Mouse (Mus musculus): ENCODE data around the gene Ccdc85b.

The Ccdc85b gene

DNA sequence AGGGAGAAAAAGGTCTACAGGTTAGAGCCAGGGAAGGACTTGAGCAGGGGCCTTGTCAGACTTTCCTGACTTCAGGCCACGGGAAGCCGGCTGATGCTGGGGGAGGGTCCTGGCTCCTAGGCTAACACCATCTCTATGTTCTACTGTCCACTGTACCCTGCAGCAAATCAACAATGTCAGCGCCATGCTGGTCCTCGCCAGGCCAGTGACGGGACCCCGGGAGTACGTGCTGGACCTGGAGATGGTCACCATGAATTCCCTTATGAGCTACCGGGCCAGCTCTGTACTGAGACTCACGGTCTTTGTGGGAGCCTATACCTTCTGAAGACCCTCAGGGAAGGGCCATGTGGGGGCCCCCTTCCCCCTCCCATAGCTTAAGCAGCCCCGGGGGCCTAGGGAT is 23.7 kb upstream of the Ccdc85b start:
- no peak for DNase-seq (ENCODE audit: low spot score)

DNA sequence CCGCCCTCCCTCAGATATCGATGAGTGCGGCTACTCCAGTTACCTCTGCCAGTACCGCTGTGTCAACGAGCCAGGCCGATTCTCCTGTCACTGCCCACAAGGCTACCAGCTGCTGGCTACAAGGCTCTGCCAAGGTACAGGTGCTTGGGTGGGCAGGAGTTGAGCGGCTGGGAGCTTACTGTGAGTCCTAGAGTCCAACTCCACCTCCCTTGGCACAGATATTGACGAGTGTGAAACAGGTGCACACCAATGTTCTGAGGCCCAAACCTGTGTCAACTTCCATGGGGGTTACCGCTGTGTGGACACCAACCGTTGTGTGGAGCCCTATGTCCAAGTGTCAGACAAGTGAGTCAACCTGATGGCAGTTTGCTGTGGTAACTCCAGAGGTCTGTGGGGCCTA is 22.3 kb upstream of the Ccdc85b start:
- DNase-seq (ENCODE audit: low spot score) = no peak

DNA sequence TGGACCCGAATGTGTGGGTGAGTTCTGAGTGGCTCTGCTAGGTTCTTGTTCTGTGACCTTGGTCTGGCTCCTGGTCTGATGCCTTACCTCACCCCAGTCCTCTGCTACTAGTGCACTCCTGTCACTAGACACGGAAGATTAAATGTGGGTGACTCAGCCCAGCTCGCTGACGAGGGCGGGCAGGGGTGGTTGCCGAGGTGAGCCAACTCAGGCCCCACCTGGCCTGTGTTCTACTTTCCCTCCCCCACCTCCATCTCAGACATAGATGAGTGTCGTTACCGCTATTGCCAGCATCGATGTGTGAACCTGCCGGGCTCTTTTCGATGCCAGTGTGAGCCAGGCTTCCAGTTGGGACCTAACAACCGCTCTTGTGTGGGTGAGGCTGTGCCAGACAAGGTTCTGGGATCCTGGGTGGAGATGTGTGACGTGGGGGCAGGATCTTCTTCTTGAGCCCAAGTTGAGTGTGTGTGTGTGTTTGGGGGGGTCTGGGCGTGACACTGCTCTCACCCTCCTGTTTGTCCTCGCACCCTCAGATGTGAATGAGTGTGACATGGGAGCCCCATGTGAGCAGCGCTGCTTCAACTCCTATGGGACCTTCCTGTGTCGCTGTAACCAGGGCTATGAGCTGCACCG is 20.1 kb upstream of the Ccdc85b start:
- no peak for DNase-seq (ENCODE audit: low spot score)

DNA sequence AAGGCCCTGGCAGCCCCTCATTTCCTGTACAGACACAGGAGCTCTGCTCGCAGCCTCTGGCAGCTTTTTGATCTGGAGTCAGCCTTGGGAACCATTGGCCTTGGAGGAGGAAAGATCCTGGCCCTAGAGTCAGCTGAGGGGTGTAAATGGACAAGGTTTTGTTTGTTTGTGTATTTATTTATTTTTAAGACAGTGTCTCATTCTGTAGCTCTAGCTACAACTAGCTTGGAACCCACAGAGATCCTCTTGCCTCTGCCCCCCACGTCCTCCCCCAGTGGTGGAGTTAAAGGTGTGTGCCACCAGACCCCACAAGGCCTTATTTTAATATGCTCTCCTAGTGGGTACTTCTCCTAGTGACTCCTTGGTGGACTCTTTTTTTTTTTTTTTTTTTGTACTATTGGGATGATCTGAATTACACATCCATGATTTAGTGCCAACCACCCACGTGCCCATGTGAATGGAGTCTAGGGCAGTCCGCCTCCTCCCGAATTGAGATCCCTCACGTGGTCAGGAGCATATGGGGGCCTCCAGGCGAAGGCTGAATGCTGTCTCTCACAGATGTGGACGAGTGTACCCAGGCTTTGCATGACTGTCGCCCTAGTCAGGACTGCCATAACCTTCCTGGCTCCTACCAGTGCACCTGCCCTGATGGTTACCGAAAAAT is 19.4 kb upstream of the Ccdc85b start:
- no peak for DNase-seq (ENCODE audit: low spot score)

DNA sequence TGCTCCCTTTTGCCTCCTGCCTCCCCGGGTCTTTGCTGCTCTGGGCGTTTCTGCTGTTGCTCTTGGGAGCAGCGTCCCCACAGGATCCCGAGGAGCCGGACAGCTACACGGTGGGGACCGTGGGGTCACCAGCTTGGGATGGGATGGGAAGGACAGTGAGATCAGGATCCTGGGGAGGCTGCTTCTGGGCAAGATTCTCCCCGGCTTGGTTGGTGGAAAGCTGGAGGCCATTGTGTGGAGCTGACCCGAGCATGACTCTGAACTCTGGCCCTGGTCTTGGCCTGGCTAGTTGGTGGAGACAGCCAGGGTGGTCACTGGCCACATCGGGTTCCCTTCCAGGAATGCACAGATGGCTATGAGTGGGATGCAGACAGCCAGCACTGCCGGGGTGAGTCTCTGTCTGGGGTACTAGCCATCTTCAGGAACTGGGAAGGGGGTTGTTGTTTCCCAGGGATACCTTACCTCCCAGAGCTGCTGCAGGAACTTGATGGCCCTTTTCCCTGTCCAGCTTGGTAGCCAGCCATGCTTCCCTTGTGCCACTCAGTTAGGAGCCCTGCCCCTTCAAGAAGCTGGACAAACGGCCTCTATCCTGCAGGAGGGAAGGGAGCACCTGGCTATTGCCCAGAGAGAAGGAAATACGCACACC is 17.5 kb upstream of the Ccdc85b start:
- no peak for DNase-seq (ENCODE audit: low spot score)

DNA sequence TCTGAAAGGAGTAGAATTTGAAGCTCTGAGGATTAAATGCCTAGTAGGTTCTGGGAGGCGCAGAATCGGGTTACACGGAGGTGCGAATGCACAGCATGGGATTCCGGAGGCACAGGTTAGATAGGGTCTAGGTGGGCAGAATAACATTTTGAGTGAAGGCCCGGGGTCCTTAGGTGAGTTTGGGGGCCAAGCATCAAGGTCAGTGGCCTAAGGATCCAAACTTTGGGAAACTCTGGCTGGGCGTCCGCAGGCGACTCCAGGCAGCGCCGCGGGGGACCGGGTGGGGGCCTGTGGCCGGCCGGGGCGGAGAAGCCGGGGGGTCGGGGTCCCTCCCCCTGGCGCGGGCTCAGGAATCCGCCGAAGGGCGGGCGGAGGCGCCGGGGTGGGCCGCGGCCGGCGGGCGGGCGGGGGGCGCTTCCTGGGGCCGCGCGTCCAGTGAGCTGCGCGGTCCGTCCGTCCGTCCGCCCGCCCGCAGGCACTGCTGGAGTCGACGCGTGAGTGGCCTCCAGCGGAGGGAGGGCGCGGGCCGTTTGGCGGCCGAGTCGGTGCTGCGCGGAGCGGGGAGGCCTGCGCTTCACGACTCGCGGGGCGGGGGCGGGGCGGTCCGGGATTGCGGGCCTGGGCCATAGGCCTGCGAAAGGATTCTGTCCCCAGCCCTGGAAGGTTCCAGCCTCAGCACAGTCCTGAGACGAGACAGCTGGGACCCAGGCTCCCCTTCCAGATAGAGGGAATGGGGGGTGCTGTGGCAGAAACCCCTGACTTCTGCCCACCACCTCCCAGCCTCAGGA is 16.8 kb upstream of the Ccdc85b start:
- no peak for DNase-seq (ENCODE audit: low spot score)

DNA sequence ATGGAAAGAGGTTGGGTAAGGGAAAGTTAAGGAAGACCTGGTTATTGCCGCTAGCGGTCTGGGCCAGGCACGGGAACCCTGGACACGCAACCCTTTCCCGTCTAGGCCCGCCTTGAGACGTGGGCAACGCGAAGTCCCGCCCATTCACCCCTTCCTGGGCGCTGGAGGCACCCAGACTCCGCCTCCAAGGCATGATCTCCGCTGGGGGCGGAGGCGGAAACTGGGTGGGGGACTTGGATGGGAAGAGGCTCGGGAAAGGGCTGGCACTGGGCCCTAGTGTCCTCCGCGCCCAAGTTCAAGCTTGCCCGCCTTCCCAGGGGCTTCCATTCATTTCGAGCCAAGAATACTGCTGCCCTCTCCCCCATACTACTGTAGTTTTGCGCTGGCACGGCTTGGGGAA is 16.0 kb upstream of the Ccdc85b start, which contains the start of gene Efemp2:
Gene Efemp2, plus strand, starts transcription at position 235 of the 400 bp plus-strand sequence.
- DNase-seq (ENCODE audit: low spot score) = peak; percentile 89

DNA sequence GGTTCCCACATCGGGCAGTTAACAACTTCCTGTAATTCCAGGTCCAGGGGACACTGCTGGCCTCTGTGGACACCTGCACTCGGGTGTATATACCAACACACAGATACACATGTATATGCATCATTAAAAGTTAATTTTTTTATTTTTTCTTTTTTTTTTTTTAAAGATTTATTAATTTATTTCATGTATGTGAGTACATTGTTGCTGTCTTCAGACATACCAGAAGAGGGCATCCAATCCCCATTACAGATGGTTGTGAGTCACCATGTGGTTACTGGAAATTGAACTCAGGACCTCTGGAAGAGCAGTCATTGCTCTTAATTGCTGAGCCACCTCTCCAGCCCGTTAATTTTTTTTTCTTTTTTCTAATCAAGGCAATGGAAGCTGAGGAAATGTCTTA is 15.2 kb upstream of the Ccdc85b start:
- no peak for DNase-seq (ENCODE audit: low spot score)

DNA sequence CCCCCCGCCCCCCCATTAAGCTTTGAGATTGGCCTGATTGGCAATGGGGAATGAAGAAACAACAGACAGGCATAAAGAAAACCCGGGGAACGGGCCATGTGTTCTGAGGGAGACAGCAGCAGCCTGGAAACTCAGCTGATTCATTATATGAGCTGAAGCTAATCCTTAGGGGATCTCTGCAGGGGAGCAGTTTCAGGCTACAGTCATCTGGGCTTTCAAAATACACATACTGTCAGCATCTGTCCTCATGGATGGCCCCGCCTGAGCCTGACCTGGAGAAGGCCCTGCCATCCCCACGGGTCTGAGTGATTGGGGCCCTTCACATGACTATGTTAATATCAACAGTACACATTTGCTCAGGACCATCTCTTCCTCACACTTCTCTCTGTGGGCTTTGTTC is 14.2 kb upstream of the Ccdc85b start:
- no peak for DNase-seq (ENCODE audit: low spot score)

DNA sequence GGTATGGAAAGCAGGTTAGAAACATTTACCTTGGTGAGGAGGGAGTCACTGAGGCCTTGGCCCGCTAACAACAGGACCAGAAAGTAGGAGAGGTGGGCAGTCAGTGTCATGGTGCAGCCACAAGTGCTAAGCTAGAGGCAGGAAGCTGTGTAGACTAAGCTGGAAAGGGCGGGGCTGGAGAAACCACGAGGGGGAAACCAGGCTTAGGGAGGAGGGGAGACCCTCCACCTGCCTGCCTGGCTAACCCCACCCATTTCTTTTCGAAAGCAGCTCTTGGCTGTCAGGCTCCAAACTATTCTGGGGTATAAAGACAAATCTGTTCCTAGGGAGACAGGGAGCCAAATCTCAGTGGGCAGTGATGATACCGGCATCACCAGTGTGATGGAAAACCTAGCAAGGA is 10.7 kb upstream of the Ccdc85b start, which contains the start of gene Ctsw:
Gene Ctsw, minus strand, starts transcription at position 134 of the 400 bp plus-strand sequence.
- no peak for DNase-seq (ENCODE audit: low spot score)

DNA sequence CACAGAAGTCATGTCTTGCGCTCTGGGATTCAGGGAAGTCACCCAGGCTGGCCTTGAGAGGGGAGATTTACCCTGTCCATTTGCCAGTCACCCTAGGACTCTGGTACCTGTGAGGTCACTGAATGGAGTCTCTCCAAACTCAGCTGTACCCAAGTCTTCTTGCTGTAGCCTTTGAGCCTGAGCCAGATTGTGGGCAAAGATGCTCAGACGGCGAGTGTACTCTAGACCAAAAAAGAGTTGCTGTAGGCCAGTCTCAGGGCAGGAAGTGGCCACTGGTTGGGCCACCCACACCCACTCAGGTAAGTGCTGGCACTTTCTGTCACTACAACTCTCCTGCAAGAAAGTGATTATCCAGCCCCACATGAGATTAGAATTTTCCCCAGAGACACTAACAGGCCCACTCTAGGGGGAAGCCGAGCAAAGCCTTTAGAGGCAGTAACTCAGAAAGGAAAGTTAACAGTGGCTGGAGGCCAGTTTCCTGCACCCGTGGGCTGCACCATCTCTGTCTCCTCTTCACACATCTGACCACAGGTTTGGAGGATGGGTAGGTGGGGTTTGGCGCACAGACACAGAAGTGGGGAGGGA is 9.3 kb upstream of the Ccdc85b start:
- DNase-seq (ENCODE audit: low spot score) = no peak

DNA sequence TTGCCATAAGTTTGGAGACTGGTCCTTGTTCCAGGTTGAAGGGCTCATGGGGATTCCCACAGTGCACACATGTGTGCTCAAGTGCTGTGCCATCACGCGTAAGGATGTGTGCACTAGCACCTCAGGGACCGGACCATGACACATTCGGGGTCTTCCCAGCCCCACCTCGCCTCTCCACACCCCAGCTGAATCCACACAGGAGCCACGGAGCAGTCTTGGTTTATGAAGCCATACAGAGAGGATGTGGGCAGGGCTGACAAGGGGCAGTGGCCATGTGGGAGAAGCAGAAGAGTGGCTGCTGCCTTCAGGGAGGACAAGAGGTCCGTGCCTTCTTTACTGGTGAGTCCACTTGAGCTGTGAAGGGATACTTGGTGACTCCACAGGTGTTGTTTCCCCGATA is 7.3 kb upstream of the Ccdc85b start:
- DNase-seq (ENCODE audit: low spot score) = no peak

DNA sequence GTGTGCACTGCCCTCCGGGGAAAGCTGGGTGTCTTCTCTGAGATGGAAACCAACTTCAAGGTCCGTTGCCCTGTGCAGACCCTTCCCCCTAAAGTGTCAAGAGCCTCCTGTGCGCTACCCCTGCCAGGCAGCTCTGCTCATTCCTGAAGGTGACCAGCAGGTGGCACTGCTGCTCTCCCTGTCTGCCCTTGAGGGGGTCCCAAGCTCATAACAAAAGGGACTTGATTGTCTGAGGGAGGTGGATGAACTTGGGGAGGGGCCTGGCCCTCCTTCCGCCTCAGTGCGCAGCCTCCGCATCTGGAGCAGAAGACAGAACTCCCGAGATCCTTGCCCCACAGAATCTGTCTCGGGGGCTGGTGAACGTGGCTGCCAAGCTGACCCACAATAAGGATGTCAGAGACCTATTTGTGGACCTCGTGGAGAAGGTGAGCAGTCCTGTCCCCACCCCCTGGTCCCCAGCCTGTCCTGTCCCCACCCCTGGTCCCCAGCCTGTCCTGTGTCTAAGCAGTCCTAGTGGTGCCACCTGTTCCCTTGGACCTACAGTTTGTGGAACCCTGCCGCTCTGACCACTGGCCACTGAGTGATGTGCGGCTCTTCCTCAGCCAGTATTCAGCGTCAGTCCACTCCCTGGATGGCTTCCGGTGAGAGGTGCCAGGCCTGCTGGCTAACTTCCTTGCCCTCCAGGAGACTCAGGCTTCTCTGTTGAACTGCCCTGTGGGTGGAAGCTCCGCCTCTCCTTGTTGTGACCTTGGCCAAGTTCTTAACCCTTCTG is 6.3 kb upstream of the Ccdc85b start:
- no peak for DNase-seq (ENCODE audit: low spot score)

DNA sequence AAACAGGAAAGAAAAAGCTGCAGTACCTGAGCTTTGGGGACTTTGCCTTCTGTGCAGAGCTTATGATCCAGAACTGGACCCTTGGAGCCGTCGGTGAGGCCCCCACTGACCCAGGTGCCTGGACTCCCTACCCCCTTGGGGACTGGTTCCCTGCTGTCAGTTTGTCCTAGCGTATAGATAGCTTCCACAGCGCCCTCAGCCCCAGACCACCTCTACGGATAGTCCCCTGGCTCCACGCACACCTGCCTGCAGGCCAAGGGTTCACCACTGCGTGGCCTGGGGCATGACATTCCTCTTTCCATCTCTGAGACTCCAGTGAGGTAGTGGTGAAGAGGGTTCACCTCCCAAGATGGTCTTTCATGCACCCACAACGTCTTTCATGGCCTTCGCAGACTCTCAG is 5.5 kb upstream of the Ccdc85b start:
- DNase-seq (ENCODE audit: low spot score) = no peak

DNA sequence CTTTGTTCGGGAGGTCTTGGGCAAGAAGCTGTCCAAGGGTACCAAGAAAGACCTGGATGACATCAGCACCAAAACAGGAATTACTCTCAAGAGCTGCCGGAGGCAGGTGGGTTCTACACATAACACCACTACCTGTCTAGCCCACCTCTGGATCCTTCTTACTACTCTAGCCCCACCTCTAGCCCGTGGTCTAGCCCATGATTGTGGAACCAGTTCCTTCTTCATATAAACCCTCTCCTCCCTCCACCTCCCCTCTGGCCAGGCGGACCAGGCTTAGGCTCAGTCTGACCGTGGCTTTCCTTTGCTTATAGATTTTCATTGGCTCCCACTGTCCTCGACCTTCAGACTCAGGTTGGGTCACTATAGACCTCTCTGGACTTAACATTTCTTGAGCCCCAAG is 3.7 kb upstream of the Ccdc85b start:
- DNase-seq (ENCODE audit: low spot score) = no peak

DNA sequence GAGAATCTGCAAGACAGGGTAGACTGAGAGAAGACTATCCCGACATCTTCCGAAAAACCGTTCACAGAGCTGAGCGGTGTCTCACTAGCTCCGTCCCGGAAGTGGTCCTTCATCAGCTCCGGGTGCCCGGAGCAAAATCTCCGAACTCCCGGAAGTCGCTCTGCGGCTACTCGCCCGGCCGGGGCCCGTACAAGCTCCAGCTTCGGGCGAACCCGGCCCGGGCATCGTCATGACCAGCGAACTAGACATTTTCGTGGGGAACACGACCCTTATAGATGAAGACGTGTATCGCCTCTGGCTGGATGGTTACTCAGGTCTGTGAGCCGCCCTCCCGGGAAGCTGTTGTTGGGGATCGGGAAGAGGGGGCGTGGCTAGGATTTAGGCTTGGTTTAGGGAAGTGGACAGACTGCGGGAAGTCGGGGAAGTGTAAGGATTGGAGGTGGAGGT is 2.8 kb upstream of the Ccdc85b start, which contains the start of gene Fibp:
Gene Fibp, plus strand, starts transcription at position 151 of the 447 bp plus-strand sequence.
- peak; percentile 89 for DNase-seq (ENCODE audit: low spot score)

DNA sequence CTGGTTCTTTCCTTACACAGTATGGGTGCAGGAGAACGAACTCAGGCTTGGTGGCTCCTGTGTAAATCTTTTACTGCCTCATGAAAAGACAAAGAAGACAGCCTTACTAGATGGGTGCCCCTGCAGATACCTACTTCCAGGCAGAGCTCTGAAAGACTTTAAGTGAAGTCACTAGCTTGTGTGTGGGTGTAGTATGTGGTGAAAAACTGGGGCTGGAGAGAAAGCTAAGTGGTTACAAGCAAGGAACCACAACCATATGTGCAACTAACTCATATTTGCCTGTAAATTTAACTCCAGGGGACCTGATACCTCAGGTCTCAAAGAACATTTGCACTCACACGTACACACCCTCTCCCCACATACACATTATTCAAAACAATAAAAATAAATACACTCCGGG is 2.2 kb upstream of the Ccdc85b start:
- no peak for DNase-seq (ENCODE audit: low spot score)

DNA sequence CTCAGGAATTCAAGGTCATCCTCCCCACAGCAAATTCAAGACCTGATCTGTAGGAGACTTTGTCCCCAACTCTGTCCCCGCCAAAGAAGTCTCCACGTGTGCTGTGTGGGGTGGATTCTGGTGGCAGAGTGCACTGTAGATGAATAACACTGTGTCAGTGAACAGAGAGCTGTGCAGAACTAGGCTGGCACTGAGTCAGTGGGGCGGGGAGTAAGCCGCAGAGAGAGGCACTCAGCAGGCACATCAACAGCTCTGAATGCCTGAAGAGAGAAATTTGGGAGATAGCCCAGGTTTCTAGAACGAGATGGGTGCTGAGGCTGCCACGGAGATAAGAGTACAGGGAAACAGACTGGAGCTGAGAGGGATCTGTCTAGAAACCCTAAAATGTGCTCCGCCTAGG is 1.3 kb upstream of the Ccdc85b start:
- DNase-seq (ENCODE audit: low spot score) = no peak

DNA sequence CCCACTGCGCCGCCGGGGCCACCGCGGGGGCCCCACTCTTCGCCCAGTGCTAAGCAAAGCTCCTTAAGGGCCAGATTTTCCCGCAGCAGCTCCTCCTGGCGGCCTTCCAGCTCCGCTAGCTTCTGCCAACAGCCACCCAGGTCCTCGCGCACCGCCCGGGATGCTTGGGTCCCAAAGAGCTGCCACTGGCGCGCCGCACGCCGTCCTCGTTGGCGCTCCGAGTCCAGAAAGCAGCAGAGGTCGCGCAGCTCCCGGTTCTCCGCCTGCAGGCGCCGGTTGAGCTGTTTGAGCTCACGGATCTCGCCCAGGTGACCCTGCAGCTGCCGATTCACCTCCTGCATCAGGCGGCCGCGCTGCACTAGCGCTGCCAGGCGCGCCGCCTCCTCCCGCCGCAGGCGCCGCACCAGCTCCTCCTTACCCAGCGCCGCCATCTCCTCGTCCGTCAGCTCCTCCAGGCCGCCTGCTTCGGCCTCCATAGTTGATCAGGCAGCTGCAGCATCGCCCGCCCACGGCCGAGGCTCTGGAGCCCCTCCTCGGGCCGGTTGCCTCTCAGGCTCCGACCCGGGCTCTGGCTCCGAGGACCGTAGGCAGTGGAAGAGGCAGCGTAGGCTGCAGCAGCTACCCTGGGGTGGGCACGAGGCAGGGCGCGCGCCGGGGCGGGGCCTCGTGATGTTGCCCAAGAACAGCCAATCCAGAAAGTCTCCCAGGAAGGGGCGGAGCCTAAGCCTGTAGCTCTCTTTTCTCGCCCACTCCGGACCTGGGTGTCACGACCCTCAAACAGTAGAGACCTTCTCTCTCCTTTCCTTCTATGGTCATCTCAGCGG is 560 bp downstream of the Ccdc85b start:
- peak; percentile 94 for DNase-seq (ENCODE audit: low spot score)

DNA sequence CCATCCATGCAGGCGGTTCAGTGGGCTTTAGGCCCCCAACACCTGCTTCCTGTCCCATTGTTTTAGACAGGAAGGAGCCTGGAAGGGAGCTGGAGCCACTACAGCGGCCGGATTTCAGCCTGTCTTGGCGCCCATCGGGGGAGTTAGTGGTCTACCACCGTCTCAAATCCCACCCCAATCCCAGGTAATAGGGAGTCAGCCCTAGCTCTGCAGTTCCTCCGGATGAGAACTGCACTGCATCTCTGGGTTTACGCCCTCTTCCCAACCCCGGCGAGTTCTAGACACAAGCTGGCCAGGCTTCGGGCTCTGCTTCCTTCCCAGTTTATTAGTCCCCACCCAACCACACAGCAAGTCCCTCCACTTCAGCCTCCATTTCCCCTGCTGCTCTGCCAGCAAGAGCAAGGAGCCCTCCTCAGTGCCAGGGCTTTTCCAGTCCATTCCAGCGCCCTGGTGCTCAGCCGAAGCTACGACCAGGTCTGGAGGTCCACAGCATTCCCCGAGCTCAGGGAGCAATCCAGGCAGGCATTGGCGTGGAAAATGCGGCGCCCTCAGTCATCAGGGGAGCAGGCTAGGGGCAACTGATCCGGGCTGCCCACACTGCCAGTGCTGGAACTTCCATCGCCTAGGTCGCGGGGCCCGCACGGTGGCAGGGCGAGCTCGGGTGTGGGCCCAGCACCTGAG is 1.3 kb downstream of the Ccdc85b start:
- DNase-seq (ENCODE audit: low spot score) = no peak

All from testis, postnatal 14 days (tissue).